Mouse (Mus musculus) A20 (cell line): ENCODE results near the gene Cd209f.
"Not testable (repeated sequence)": the region's sequence is repeated elsewhere in the genome, so short reads cannot be mapped to it uniquely, and the experiment has no call there.

Experiments
- DNase-seq: peaks from one replicate; pipeline ENCODE4 v3.0.0-alpha.2; 2011; ENCODE audit warnings: low read depth, low spot score

Gene Cd209f

GRCm38 (mm10) chr8:4105735-4106134, at the start of gene Cd209f:
TSS of gene Cd209f (minus strand) at chr8:4105835.
- not testable (repeated sequence) for DNase-seq

- no peak for DNase-seq
Measured at GRCm38 (mm10) chr8:4154878-4155277, 49.2 kb upstream of the Cd209f start.

- no peak for DNase-seq
Measured at GRCm38 (mm10) chr8:4147272-4147671, 41.6 kb upstream of the Cd209f start.

- DNase-seq = peak; percentile 42
Measured at GRCm38 (mm10) chr8:4141721-4142120, 36.1 kb upstream of the Cd209f start.

DNA sequence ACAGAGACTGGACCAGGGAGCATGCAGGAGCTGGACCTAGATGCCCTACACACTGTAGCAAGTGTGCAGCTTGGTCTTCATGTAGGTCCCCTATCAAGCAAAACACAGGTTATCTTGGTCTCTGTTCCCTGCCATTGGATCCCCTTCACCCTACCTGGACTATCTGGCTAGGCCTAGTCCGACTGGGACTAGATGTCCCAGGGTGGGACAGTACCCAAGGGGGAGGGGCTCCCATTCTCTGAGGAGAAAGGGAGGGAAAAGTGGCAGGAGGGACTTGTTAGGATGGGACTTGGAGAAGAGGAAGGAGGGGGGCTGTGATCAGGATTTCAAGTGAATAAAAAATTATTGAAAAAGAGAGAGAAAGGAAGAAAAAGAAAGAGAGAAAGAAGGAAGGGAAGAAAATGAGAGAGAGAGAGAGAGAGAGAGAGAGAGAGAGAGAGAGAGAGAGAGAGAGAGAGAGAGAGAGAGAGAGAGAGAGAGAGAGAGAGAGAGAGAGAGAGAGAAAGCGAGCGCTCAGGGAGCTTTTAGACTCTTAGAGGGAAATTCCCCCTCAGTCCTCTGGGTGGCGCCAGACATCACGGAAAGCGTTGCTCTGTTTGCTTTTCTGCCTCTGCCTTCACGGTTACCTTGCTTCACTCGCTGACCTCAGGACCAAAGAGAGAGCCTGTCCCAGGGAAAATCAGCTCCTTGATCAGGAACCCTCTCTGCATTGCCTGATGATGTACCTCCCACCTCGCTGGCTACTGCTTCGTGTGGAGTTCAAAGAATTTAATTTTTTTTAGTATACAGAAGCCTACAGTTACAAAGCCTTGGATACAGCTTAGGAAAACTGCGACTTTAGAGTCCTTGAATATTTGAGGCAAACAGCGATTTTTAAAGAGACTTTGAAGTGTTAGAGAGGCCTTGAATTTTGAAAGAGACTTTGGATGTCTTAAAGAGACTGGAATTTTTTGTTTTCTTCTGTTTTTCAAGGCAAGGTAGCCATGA, 34.3 kb upstream of the Cd209f start:
- peak; percentile 61 for DNase-seq

GRCm38 (mm10) chr8:4133798-4134197, 28.2 kb upstream of the Cd209f start, which contains the start of gene Cd209g:
TSS of gene Cd209g (plus strand) at chr8:4134098.
- DNase-seq = no peak

DNA sequence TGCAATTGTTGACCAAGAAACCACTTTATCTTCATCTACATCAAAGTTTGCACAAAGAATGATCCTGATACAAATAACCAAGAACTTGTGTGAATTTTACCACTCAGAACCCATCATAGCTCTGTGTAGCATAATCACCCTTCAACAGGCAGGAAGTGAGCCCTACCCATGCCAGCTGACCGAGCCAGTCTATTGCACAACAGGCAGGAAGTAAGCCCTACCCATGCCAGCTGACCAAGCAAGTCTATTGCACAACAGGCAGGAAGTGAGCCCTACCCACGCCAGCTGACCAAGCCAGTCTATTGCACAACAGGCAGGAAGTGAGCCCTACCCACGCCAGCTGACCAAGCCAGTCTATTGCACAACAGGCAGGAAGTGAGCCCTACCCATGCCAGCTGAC, 17.1 kb downstream of the Cd209f start:
- not testable (repeated sequence) for DNase-seq

DNA sequence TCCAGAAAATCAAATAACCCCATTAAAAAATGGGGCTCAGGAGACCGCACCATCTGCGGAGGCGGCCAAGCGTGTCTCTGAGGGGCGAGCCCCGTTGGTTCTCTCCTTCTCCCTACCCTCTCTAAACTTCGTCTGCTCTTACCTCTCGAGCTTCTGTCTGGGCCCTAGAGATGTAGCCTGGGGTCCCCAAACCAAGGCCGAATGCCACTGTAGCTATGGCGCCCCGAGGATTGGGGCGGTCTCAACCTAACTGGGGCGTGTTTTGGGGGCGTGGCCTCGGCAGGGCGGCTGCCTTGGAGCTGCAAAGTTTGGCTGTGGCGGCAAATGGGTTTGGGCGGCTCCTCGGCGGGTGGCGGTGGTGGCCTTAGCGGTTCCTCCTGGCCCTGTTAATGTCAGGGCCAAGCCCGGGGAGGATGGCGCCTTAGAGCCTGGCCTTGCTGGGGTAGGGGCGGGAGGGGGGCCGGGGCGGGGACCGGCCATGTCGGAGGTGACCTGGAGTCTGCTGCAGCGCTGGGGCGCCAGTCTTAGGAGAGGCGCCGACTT, 18.4 kb downstream of the Cd209f start:
- not testable (repeated sequence) for DNase-seq
